Mouse (Mus musculus) erythroblast, embryonic 14.5 days (primary cell): ENCODE data around the gene Mtfr2. TPM values are rescaled to one million over a fixed set of nuclear protein-coding genes. Genes with fewer than 3 reads are reported as not detected.

Source experiments
- H3K27me3 ChIP-seq: 2 replicates; pipeline ENCODE4 v1.6.1; 2012; ENCODE audit warnings: inconsistent platforms; ENCODE audit not compliant: control insufficient read depth
- H3K36me3 ChIP-seq: 2 replicates; pipeline ENCODE4 v1.6.1; 2012; ENCODE audit warnings: mild to moderate bottlenecking, inconsistent platforms; ENCODE audit not compliant: control insufficient read depth
- H3K4me1 ChIP-seq: 2 replicates; pipeline ENCODE4 v1.6.1; 2012; ENCODE audit warnings: inconsistent platforms; ENCODE audit not compliant: control insufficient read depth
- H3K4me3 ChIP-seq: replicated peaks from 2 replicates; pipeline ENCODE3; 2012; ENCODE audit warnings: moderate library complexity, mild to moderate bottlenecking, inconsistent platforms
- H3K9me3 ChIP-seq: 2 replicates; pipeline ENCODE4 v1.6.1; 2012; ENCODE audit warnings: low read length, inconsistent platforms, mixed read lengths; ENCODE audit not compliant: control insufficient read depth
- GATA1 ChIP-seq: IDR thresholded peaks from 2 replicates; pipeline ENCODE4 v1.6.1; 2012; ENCODE audit warnings: low read length, inconsistent platforms, mixed read lengths
- TAL1 ChIP-seq: IDR thresholded peaks from 3 replicates; pipeline ENCODE4 v1.6.1; 2012; ENCODE audit warnings: low read length, inconsistent platforms, mixed read lengths
- polyA plus RNA-seq: library from polyadenylated mRNA; stranded (reverse); fragments of >175 nt; gene quantifications from 2 replicates; pipeline ENCODE4 v1.2.3, GENCODE M21; 2012

The Mtfr2 gene
- polyA plus RNA-seq, 1 experiment = 0.93 TPM

DNA sequence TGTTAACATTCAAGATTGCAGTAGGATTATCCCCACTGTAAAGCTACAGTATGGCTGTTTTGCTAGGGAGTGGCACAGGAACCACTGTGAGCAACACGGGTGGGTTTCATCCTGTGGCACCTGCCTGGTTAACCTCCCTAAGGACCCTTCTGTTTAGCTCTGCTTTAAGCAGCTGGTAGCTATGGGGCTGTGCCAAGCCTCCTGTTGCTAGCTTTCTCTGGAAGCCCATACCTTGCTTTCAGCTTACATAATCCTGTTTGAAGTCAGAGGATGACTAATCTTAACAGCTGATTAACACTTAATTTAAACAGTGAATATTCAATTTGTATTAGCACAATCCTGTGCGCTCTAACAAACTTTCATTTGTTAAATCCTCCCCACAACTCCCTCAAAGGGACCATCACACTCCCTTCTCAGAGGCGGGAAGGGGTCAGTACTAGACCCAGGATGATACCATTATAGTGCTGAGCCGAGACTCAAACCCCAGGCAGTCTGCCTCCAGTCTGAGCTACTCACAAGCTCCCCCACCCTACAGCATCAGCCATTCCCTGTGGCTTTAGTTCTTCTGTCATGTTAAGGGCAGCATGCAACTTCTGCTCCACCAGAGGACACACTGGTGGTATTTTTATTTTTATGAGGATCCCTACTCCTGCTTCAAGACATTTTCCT lies 15.0 kb downstream of the Mtfr2 start:
- Histone ChIP-seq H3K4me3 (no peak overlapping the region), H3K36me3 (peaks cover 57% of the 10 kb centered on the region), H3K27me3 (no peaks in the 10 kb centered on the region), H3K9me3 (no peaks in the 10 kb centered on the region), H3K4me1 (no peaks in the 10 kb centered on the region)
- TF ChIP-seq GATA1 (no peak), TAL1 (no peak)

DNA sequence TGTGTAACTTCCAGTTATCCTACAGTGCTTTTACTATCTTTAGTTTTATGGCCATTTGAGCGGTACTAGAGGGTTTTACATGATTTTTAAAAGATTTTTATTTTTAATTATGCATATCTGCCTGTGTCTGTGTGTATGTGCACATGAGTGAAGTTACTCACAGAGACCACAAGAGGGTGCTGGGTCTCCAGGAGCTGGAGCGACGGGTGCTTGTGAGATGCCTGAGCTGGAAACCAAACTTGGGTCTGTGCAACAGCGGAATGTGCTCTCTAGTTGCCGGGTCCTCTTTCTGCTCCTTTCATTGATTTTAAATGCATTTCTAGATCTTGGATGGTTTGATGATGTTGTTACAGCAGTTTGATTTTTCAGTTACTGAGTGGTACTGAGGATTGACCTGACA lies 24.5 kb downstream of the Mtfr2 start:
- Histone ChIP-seq H3K27me3 (no peaks in the 10 kb centered on the region), H3K9me3 (no peaks in the 10 kb centered on the region; the same call in 1 of the 2 replicates), H3K36me3 (no peaks in the 10 kb centered on the region), H3K4me1 (no peaks in the 10 kb centered on the region), H3K4me3 (no peak overlapping the region)
- TF ChIP-seq GATA1 (no peak), TAL1 (no peak)

DNA sequence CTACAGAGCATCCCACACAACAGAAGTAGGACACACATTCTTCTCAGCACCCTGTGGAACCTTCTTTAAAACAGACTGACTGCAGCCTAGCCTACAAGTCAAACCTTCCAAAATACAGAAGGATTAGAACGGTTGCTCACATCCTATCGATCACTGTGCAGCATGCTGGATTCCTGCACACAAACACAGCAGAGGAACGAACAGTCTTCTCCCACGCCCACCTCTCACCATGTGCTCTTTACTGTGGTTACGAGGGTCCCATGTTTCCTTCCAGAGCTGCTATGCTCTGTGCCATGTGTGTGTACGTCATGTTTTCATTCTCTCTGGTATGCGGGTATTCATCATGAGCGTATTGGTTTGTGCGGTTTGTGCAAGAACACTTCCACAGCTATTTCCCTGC lies 30.1 kb downstream of the Mtfr2 start:
- Histone ChIP-seq H3K9me3 (no peaks in the 10 kb centered on the region), H3K4me3 (no peak overlapping the region), H3K4me1 (no peaks in the 10 kb centered on the region), H3K27me3 (no peaks in the 10 kb centered on the region), H3K36me3 (no peaks in the 10 kb centered on the region)
- TF ChIP-seq GATA1 (no peak), TAL1 (no peak)

DNA sequence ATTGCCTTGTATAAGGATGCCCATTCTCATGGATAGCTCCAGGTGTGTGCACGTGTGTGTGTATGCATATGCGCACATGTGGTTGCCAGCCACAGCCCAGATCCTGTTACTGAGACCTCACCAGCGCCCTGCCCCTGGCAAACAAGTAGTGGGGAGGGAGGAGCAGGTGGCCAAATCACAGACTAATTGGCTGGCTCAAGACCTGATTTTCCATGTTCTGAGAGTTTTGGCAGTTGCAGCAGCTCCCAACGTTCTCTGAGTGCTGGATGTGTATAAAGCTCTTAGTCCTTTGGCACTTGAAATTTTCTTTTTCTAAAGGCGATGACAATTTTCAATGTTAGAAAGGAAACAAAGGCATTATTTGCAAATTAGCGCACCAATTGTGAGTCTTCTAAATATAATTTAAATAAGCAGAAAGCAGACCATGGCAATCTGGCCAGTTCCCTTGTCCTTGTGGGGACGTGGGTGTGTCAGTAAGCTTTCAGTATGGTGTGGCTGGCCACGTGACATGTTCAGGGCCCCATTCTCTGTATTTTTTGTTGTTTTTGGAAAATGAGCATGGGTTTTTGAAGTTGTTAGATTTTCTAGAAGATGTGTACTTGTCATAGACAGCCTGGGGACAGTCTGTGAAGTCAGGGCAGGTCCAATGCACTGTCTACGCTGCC lies 31.6 kb downstream of the Mtfr2 start:
- no peak for TF ChIP-seq GATA1
- no peak for TF ChIP-seq TAL1
- Histone ChIP-seq H3K36me3 (no peaks in the 10 kb centered on the region), H3K9me3 (no peaks in the 10 kb centered on the region), H3K4me3 (no peak overlapping the region), H3K4me1 (no peaks in the 10 kb centered on the region), H3K27me3 (no peaks in the 10 kb centered on the region)

DNA sequence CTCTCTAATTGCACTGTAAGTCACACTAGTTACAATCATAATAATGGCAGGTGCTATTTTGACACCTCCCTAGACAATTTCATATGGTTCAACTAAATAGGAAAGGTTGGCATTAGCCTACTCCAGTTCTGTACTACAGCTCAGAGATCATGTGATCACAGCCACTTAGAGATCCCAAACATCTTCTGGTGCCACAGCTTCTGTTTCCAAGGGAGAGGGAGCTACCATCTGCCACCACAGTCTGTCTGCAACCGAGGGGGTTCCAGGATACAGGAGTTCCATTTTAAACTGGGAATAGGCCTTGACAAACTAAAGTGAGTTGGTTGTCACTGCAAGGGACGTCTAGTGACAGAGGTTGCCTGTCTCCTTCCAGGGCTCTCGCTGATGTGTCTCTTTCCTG lies 33.2 kb downstream of the Mtfr2 start:
- H3K36me3 ChIP-seq = no peaks in the 10 kb centered on the region
- TF ChIP-seq GATA1 (no peak), TAL1 (no peak)

DNA sequence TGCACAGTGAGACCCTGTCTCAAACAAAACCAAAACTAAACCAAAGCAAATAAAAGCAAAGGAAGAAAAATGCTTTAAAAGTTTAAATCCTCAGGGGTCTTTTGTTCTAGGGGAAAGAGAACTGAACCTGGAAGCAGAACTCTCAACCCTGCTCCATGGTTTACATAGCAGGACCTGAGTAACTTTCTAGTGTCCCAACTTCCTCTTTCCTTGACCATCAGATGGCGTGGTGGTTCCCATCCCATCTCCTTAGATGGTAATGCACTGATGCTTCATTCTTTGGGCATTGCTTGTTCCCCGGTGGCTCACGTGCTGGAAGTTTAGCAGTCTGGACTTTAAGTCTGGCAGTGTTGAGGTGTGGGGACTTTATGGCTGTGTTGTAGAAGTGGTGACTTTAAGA lies 33.8 kb downstream of the Mtfr2 start:
- H3K4me1 ChIP-seq = no peaks in the 10 kb centered on the region
- TF ChIP-seq TAL1 (no peak), GATA1 (no peak)
- no peak overlapping the region for H3K4me3 ChIP-seq
- H3K36me3 ChIP-seq = no peaks in the 10 kb centered on the region
- no peaks in the 10 kb centered on the region for H3K27me3 ChIP-seq
- H3K9me3 ChIP-seq = no peaks in the 10 kb centered on the region

More for the DNA sequence above, 33.2 kb downstream of the Mtfr2 start:
- Histone ChIP-seq H3K9me3 (no peaks in the 10 kb centered on the region), H3K27me3 (no peaks in the 10 kb centered on the region), H3K4me1 (no peaks in the 10 kb centered on the region), H3K4me3 (no peak overlapping the region)

DNA sequence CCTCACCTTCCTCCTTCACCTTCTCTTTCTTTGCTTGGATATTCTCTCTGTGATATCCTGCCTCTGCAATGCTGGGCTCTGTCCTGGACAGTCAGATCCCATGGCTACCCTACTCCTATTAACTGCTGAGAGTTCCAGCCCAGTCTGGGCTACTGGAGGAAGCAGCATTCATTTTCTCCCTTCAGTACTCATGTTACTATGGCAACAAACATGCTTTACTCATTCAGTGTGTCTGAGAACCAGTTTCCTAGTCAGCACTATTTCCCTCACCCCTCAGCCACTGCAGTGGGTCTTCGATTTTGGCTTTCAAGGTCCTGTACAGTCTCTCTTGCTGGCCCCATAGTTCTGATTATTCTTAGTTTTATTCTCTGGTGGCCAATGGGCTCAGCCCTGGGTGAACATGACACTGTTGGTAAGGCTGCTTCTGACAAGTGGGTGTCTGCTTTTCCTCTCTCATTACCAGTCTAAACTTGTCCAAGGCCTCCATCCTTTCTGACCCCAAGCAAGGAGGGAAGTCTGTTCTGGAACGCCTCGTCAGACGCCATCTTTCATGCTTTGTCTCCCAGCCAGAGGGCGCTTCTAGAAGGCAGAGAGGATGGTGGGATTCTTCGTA lies 35.3 kb downstream of the Mtfr2 start:
- no peak overlapping the region for H3K4me3 ChIP-seq
- H3K9me3 ChIP-seq = no peaks in the 10 kb centered on the region
- TF ChIP-seq TAL1 (no peak), GATA1 (no peak)
- no peaks in the 10 kb centered on the region for H3K36me3 ChIP-seq
- no peaks in the 10 kb centered on the region for H3K27me3 ChIP-seq
- no peaks in the 10 kb centered on the region for H3K4me1 ChIP-seq

DNA sequence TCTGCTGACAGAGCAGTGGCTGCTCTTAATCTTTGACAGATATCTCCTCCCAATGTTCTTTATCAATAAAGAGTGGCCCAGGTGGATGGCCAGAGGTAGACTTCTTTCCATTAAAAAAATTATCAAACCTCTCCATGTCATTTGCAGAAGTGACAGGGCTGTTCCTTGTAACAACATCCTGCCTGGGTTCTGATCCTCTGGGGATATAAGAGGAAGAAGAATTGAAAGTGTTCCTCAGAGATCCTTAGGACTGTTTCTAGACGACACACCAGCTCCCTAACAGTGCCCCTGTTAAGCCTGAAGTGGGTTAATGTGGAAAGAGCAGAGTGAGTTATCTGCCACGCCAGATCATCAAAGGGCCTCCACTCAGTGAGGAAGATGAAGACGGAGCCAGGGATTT lies 43.0 kb downstream of the Mtfr2 start:
- no peaks in the 10 kb centered on the region for H3K4me1 ChIP-seq
- no peaks in the 10 kb centered on the region for H3K9me3 ChIP-seq
- H3K4me3 ChIP-seq = no peak overlapping the region
- no peaks in the 10 kb centered on the region for H3K36me3 ChIP-seq
- no peaks in the 10 kb centered on the region for H3K27me3 ChIP-seq
- TF ChIP-seq TAL1 = no peak
- no peak for TF ChIP-seq GATA1

DNA sequence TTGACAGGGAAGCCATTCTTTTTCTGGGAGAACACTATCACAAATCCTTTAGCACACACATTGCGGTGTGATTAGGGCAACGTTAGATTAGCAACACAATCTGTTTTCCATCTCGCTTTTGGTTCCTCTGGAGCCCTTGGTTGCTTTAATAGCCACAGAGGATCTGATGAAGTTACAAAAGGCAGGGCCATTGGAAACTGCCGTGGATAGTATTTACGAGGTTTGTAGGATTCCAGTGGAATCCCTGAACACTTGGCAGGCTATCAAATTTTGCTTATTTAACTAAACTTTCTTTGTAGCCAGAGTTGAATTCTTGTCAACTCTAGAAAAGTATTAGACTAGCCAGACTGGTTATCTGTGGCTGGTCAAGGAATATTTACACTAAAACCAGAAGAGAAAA lies 47.2 kb downstream of the Mtfr2 start:
- Histone ChIP-seq H3K4me1 (no peaks in the 10 kb centered on the region), H3K36me3 (no peaks in the 10 kb centered on the region), H3K27me3 (no peaks in the 10 kb centered on the region), H3K4me3 (no peak overlapping the region), H3K9me3 (no peaks in the 10 kb centered on the region)
- TF ChIP-seq TAL1 (no peak), GATA1 (no peak)
